Mouse (Mus musculus) heart, adult 18-20 months (tissue): Measurements from ENCODE around the gene Ripk1. TPM values are rescaled to one million over a fixed set of nuclear protein-coding genes. Genes with fewer than 3 reads are reported as not detected.

Source experiments
- DNase-seq, 2 experiments: peaks; one replicate each; pipeline ENCODE4 v3.0.0; 2021 to 2022; ENCODE audit warnings: mixed read lengths in 1 of 2
- long read RNA-seq, 2 experiments: library from polyadenylated mRNA; stranded (forward); transcript quantifications; one replicate each; pipeline ENCODE4 v2.0.0; 2021
- total RNA-seq, 2 experiments: library from RNA; stranded (reverse); gene quantifications; 2 replicates each; pipeline ENCODE4 v1.2.3; 2021

Gene Ripk1
- total RNA-seq: 1 to 10 TPM; 6.8 to 7.2 TPM
- long read RNA-seq, experiment 1, transcript Ripk1-201 (11 exons, 3,266 nt): major isoform, 5 of 6 reads
- long read RNA-seq, experiment 1, partial matches to known transcripts: 0 of 6 reads
- long read RNA-seq, experiment 1, other reads (novel, unspliced or antisense): 1 of 6 reads
- long read RNA-seq, experiment 2, partial matches to known transcripts: 0 of 1 reads
- long read RNA-seq, experiment 2, other reads (novel, unspliced or antisense): 0 of 1 reads

- DNase-seq: peak; percentile 94 to 96
These were observed at the start of gene Ripk1, which contains the start of gene Serpinb6a for GRCm38 (mm10) chr13:34002058-34003006. Ripk1 (plus strand) TSS chr13:34002363. Serpinb6a (minus strand) TSS chr13:34002794.

DNA sequence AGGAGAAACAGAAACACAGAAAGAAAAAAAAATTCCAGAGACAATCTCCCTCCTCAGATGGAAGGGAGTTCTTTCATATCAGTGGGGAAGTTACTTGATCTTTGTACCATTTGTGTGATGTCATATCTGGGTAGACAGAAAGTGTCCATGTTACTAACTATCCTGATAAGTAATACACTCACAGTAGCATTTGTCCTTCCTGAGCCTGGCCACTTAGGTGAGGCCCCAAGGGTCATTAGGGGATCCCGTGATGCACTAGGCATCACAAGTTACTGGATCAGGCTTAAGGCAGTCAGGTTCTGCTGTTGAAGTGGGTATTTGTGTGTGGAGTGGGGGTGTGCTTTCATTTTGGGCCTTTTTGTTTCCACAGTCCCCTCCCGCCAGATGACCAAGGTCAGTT is 49.2 kb upstream of the Ripk1 start:
- DNase-seq: no peak

GRCm38 (mm10) chr13:33956571-33957421 is 45.4 kb upstream of the Ripk1 start:
- peak; percentile 38 to 78 for DNase-seq

- DNase-seq: no peak
These were observed 42.4 kb upstream of the Ripk1 start for GRCm38 (mm10) chr13:33959771-33960170.

- peak; percentile 84 to 87 for DNase-seq
These were observed 37.7 kb upstream of the Ripk1 start, which contains the start of gene Nqo2 for GRCm38 (mm10) chr13:33964206-33965046. Nqo2 (plus strand) TSS chr13:33964687.

DNA sequence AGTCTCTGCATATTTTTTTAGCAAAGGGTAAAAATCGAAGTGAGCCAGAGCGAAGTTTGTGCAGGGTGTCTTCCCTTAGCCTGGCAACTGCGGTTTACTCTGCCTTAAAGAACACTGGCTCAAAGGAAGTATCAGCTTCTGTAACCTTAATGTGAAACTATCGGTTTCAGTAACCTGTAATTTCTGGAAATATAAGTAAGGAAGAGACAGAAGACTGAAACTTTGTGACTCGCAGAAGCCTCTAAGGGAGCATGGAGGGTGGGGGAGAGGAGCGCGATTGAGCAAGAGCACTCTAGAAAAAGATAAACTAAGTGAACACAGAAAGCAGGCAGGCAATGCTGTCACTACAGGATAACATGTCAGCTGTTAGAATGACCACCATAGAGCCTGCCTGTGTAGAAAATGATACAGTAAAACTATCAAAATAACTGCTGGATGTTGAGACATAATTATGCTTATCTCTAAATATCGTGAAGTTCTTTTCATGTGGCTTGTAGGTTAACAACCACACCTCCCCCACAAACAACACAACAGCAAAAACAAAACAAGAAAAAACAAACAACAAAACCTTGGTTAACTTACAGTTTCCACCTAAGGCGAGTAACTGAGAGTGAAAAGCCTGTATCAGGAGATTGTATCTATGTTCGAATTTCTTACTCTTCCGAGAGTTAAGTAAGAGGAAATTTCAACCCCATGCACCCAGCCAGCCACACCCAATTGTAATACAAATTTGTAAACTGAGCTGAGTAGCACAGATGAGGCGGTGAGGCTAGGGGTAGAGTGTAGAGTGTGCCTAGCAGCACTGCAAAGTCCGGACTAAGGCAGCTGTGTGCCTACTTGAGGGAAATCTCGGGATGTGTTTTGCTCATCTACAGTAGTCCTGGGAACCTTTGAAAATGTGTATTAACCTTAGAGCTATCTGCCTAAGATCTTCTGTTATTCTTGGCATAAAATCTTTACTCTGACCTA is 36.8 kb upstream of the Ripk1 start:
- peak; percentile 43 to 61 for DNase-seq

DNA sequence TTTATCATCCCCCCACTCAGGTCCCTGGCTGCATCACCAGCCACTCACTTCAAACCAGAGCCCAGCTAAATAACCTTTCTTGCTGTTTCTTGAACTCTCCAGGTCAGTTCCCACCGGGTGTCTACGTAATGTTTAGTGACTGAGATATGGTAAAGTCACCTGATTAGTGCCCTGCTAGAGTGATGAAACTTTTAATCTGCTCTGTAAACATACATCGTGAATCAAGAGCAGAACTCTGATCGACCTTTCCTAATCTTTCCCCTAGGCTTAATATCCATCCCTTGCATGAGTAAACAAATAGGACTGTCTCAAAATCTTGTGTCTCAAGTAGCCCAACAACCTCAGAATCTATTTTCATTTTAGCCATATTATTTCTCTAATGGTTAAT is 36.1 kb upstream of the Ripk1 start:
- no peak for DNase-seq

DNA sequence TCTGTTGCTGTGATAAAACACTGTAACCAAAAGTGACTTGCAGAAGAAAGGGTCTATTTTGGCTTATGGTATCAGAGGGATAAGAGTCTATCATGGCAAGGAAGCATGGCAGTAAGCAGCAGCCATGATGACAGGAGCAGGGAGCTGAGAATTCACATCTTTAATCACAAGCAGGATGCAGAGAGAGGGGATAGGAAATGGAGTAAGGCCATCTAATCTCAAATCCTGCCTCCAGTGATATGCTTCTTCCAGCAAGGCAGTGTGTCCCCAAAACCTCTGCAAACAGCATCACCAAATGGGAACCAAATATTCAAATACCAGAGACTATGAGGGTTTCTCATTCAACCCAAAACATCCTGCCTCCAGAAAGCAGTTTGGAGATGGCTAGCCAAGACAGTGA is 35.6 kb upstream of the Ripk1 start:
- no peak for DNase-seq

- no peak for DNase-seq
These were observed 12.5 kb upstream of the Ripk1 start for GRCm38 (mm10) chr13:33989625-33990024.

DNA sequence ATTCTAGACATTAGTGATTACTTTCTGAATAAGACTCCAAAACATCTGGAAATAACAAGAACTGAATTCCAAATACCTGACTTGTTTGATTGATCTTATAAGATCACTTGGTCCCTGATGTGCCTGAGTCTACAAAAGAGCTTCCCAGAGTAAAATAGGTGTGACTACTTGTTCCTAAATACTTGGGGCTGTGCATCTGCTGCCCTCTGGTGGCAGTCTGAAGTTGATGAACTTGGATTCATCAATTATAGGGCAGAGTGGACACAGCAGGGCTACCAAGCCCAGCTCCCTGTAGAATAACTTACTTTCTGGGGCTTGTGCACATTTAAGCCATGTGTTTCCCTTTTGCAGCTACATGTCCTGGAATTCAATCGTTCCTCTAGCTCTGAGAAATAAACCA is 7.0 kb upstream of the Ripk1 start:
- peak; percentile 75 to 87 for DNase-seq

DNA sequence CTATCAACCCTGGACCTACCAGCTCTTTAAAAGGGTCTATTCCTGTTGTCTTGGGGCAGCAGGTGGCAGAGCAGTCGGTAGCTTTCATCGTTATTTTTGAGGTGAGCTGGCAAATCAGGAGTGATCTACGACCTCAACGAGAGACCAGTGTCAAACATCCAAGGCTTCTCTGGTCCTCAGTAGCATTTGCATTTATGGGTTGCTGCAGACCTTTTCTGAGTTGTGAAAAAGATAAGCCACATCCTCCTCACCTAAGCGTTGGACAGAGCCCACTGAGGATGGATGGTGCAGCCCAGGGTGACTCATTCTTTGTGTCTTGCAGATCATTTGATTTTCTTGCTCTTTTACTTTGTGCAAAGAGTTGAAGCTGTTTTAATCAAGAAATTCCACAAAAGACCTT is 895 bp downstream of the Ripk1 start:
- no peak for DNase-seq

DNA sequence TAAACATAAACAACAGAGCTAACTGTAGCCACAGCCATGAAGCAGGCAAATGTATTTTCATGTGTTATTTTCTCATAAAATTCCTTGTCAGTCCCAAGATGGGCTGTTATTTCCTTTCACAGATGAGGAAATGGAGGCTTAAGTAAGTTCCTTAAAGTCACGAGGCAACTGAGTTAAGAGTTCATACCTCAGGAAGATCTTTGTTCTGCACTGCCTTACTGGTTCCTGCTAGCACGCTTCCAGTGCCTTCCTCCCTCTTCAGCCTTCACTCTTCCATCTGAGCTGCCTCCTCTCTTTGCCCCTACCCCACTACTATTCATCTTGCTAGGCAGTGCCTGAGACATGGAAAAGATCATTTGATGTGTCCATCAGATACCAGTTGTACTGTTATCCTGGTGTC is 5.1 kb downstream of the Ripk1 start:
- DNase-seq: peak in 1 of 2 experiments; percentile 16

DNA sequence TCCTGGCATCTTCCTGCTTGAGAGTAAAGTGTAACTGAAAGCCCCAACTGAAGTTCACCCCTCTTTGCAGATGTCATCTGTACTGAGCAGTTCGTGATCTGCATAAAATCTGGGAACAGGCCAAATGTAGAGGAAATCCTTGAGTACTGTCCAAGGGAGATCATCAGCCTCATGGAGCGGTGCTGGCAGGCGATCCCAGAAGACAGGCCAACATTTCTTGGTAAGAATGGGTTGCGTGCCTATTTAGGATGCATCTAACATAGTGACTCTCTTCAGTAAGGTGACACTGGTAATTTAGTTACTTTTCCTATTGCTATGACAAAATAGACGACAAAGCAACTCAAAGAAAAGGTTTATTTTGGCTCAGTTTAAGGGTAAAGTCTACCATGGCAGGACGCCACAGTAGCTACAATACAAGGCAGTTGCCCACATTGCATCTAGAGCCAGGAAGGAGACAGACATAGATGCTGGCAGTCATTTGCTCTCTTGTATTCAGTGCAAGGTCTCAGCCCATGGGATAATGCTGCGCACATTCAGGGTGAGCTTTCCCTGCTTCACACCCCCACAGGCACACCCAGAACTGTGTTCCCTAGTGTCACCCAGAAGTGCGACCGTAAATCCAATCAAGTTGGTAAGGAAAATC is 14.9 kb downstream of the Ripk1 start:
- DNase-seq: no peak

GRCm38 (mm10) chr13:34018521-34018920 is 16.4 kb downstream of the Ripk1 start:
- no peak for DNase-seq

- DNase-seq: no peak
These were observed 19.8 kb downstream of the Ripk1 start for GRCm38 (mm10) chr13:34021998-34022397.

DNA sequence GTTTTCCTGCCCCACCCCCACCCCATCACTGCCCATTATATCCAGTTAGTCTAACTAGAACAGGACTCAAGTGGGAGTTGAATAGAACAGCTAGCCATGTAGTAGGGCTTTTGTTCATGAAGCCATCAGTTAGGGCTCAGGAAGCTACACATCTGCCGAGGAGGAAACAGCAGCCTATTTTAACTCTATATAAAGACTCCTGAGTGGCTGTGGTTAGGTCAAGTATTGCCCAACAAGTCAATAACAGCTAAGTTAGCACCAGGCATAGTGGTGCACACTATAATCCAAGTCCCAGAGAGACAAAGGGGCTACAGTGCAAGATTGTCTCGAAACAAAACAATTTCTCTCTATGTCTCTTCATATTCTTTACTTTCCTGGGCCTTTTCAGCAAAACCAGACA is 29.9 kb downstream of the Ripk1 start:
- no peak for DNase-seq

- DNase-seq: no peak
These were observed 33.3 kb downstream of the Ripk1 start for GRCm38 (mm10) chr13:34035424-34035823.

- no peak for DNase-seq
These were observed 34.6 kb downstream of the Ripk1 start for GRCm38 (mm10) chr13:34036726-34037125.
